Mouse (Mus musculus) cerebellum, adult 18-20 months (tissue): ENCODE results near the gene Mapk1.
"Not testable (repeated sequence)": the region's sequence is repeated elsewhere in the genome, so short reads cannot be mapped to it uniquely, and the experiment has no call there.

ENCODE experiments used
- DNase-seq, 2 experiments: peaks; one replicate each; pipeline ENCODE4 v3.0.0; 2021

Gene Mapk1

GRCm38 (mm10) chr16:16983131-16983533 lies at the start of gene Mapk1:
TSS of gene Mapk1 (plus strand) at chr16:16983382.
- peak; percentile 95 to 98 for DNase-seq

- DNase-seq = no peak
Observed at GRCm38 (mm10) chr16:16939543-16939942, 43.6 kb upstream of the Mapk1 start.

- no peak for DNase-seq
Observed at GRCm38 (mm10) chr16:16941078-16941477, 42.1 kb upstream of the Mapk1 start.

GRCm38 (mm10) chr16:16958575-16958974 lies 24.6 kb upstream of the Mapk1 start:
- DNase-seq = no peak

GRCm38 (mm10) chr16:16959907-16960306 lies 23.3 kb upstream of the Mapk1 start:
- DNase-seq = no peak

GRCm38 (mm10) chr16:16965149-16965548 lies 18.0 kb upstream of the Mapk1 start:
- no peak for DNase-seq

GRCm38 (mm10) chr16:16966290-16966689 lies 16.9 kb upstream of the Mapk1 start:
- DNase-seq = no peak

- no peak for DNase-seq
Observed at GRCm38 (mm10) chr16:16978061-16978460, 5.1 kb upstream of the Mapk1 start.

GRCm38 (mm10) chr16:16978765-16979164 lies 4.4 kb upstream of the Mapk1 start:
- no peak for DNase-seq

GRCm38 (mm10) chr16:16982636-16983035 lies 546 bp upstream of the Mapk1 start:
- DNase-seq = no peak

- no peak for DNase-seq
Observed at GRCm38 (mm10) chr16:16983534-16984422, 596 bp downstream of the Mapk1 start.

GRCm38 (mm10) chr16:16984423-16984941 lies 1.3 kb downstream of the Mapk1 start:
- no peak for DNase-seq

- no peak for DNase-seq
Observed at GRCm38 (mm10) chr16:16987248-16987647, 4.1 kb downstream of the Mapk1 start.

- DNase-seq = no peak
Observed at GRCm38 (mm10) chr16:16988842-16989241, 5.7 kb downstream of the Mapk1 start.

GRCm38 (mm10) chr16:16990021-16990420 lies 6.8 kb downstream of the Mapk1 start:
- DNase-seq = no peak

GRCm38 (mm10) chr16:16994426-16995052 lies 11.4 kb downstream of the Mapk1 start:
- DNase-seq = no peak

GRCm38 (mm10) chr16:16996121-16996729 lies 13.0 kb downstream of the Mapk1 start:
- not testable (repeated sequence) for DNase-seq

- DNase-seq = no peak
Observed at GRCm38 (mm10) chr16:17001109-17001508, 17.9 kb downstream of the Mapk1 start.

GRCm38 (mm10) chr16:17007070-17007469 lies 23.9 kb downstream of the Mapk1 start:
- DNase-seq = no peak

- no peak for DNase-seq
Observed at GRCm38 (mm10) chr16:17010036-17010435, 26.9 kb downstream of the Mapk1 start.

GRCm38 (mm10) chr16:17012583-17012982 lies 29.4 kb downstream of the Mapk1 start:
- DNase-seq = no peak

- DNase-seq = no peak
Observed at GRCm38 (mm10) chr16:17015111-17015852, 32.1 kb downstream of the Mapk1 start.

GRCm38 (mm10) chr16:17015853-17016230 lies 32.7 kb downstream of the Mapk1 start:
- no peak for DNase-seq
